Mouse (Mus musculus): ENCODE measurements around the gene Rasgef1c. TPM values are rescaled to one million over a fixed set of nuclear protein-coding genes. Genes with fewer than 3 reads are reported as not detected.

The Rasgef1c gene
- total and polyA plus RNA-seq, 3 experiments, result 0.42 to 0.57 (median 0.53) TPM

DNA sequence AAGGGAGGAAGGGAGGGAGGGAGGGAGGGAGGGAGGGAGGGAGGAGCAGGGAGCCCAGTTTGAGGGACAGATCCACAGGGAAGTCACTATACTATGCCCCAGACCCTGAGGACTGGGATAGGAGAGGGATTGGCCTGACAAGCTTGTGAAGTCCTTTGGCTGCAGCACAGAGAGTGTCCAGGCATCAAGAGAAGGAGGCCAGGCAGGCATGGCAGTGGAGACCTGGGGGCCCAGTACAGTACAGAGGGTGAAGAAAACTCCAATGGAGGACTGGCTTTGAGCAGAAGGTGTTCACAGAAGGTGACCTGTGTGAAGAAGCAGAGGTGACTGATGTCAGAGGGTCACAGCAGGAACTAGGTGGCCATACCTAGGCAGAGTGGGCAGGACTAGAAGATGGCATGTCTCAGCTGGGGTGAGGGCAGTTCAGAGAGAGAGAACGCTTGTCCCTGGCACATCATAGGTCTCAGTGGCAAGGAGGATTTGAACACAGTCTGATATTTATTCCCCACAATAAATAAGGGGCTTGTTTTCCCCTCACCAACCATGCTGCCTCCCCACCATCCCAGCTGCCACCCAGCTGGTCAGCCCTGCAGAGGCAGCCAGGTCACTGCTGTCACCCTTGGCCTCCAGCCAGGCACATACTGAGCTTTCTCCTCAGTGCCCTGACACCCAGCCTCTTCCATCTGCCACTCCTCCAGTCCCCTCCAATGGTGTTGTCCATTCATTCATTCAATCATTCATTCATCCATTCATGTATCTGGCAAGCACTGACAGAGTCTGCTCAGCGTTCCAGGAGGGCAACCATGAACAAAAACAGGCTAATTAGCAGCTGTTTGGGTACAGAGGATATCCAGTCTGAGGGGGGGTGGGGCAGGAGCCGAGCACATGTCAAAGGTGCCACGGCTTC is 36.9 kb downstream of the Rasgef1c start:
- H3K27me3 ChIP-seq (ENCODE audit: control insufficient read depth, insufficient read depth, low read length), result no peaks in the 10 kb centered on the region
- no peak overlapping the region for H3K9ac ChIP-seq (ENCODE audit: low read depth, low read length)
- no peak overlapping the region for H3K4me3 ChIP-seq
- TF ChIP-seq POLR2A (IDR thresholded peaks at IDR 0.05; ENCODE audit: insufficient read depth, low read depth, low read length) (no peak), CTCF (IDR thresholded peaks at IDR 0.05) (no peak), EP300 (IDR thresholded peaks at IDR 0.05; ENCODE audit: insufficient read depth, low read depth, low read length) (no peak)
- intact Hi-C loops (cut with DNase I), result no loop called here
- H3K36me3 ChIP-seq (ENCODE audit: control insufficient read depth, insufficient read depth, low read length), result no peaks in the 10 kb centered on the region
- peaks cover 2% of the 10 kb centered on the region for H3K4me1 ChIP-seq (ENCODE audit: control insufficient read depth, insufficient read depth, low read length)
- peak in 1 of 2 experiments; percentile 10 for DNase-seq
- H3K27ac ChIP-seq, result no peak overlapping the region
- 67% methylated on average over 4 of the region's 4 CpGs for WGBS
- no peaks in the 10 kb centered on the region for H3K79me2 ChIP-seq (replicated peaks; ENCODE audit: control insufficient read depth, insufficient read depth, low read length)

DNA sequence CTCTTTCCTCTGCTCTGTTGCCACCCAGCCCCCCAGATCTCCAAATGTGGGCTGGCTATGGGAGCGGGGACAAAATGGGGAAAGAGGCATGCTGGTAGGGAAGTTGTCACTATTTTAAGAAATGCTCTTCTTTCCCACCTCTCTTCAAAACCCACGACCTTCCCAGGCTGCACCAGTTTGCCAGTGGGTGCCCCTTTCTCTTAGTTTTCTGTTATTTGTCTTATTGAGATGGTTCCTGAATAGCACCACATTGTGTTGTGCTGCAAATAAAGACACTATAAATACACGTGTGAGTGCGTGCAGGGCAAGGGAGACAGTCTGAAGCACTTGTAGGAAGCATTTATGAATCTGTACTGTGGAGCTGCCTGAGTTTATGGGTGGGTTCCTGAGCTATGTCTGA is 41.2 kb downstream of the Rasgef1c start:
- 54% methylated on average over 4 of the region's 4 CpGs for WGBS
- DNase-seq, result no peak
- TF ChIP-seq POLR2A (IDR thresholded peaks at IDR 0.05; ENCODE audit: insufficient read depth, low read depth, low read length) (no peak), EP300 (IDR thresholded peaks at IDR 0.05; ENCODE audit: insufficient read depth, low read depth, low read length) (no peak), CTCF (IDR thresholded peaks at IDR 0.05) (no peak)

DNA sequence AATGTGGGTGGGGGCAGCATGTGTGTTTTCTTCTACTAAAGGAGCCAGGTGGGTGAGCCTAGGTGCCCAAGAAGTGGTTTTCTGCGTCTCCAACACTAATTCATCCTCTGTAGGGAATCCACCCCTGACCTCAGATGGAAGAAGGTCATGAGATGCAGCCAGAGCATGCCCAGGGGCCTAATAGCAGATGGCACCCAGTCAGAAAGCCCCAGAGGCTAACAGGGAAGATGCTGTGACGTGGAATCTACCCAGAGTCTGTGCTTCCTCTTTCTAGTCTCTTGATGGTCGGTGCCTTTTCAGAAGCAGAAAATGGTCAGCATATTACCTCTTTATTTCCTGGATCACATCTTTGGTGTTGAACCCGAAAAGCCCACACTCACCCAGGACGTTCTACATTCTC is 42.3 kb downstream of the Rasgef1c start:
- no peak overlapping the region for H3K9ac ChIP-seq (ENCODE audit: low read depth, low read length)
- no peak overlapping the region for H3K4me3 ChIP-seq
- no peak for DNase-seq
- WGBS, result 82% methylated on average over 5 of the region's 5 CpGs
- no peak overlapping the region for H3K27ac ChIP-seq
- no peaks in the 10 kb centered on the region for H3K79me2 ChIP-seq (replicated peaks; ENCODE audit: control insufficient read depth, insufficient read depth, low read length)
- H3K4me1 ChIP-seq (ENCODE audit: control insufficient read depth, insufficient read depth, low read length), result no peaks in the 10 kb centered on the region
- H3K27me3 ChIP-seq (ENCODE audit: control insufficient read depth, insufficient read depth, low read length), result no peaks in the 10 kb centered on the region
- intact Hi-C loops (cut with DNase I), result no loop called here
- TF ChIP-seq POLR2A (IDR thresholded peaks at IDR 0.05; ENCODE audit: insufficient read depth, low read depth, low read length) (no peak), EP300 (IDR thresholded peaks at IDR 0.05; ENCODE audit: insufficient read depth, low read depth, low read length) (no peak), CTCF (IDR thresholded peaks at IDR 0.05) (no peak)
- no peaks in the 10 kb centered on the region for H3K36me3 ChIP-seq (ENCODE audit: control insufficient read depth, insufficient read depth, low read length)

More for the DNA sequence above, 41.2 kb downstream of the Rasgef1c start:
- intact Hi-C loops (cut with DNase I), result no loop called here
- H3K9ac ChIP-seq (ENCODE audit: low read depth, low read length), result no peak overlapping the region
- H3K36me3 ChIP-seq (ENCODE audit: control insufficient read depth, insufficient read depth, low read length), result no peaks in the 10 kb centered on the region
- no peaks in the 10 kb centered on the region for H3K4me1 ChIP-seq (ENCODE audit: control insufficient read depth, insufficient read depth, low read length)
- H3K4me3 ChIP-seq, result no peak overlapping the region
- no peaks in the 10 kb centered on the region for H3K27me3 ChIP-seq (ENCODE audit: control insufficient read depth, insufficient read depth, low read length)
- no peaks in the 10 kb centered on the region for H3K79me2 ChIP-seq (replicated peaks; ENCODE audit: control insufficient read depth, insufficient read depth, low read length)
- H3K27ac ChIP-seq, result no peak overlapping the region

DNA sequence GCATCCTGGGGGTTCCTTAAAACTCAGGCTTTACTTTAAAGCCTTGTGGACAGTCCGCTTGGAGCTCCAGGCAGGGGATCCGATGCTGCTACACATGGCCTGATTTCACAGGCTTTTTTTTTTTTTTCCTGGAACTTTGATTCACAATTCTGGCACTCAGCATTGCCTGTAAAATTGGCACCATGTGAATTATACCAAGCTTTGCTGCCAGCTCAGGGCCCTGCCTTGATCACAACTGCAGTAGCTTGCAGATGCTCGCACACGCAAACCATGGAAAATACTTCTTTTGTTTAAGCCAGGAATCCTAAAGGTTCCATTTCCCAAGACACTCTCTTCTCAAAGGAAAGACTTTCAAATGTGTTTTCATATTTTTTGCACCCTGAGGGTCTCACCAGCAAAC is 44.1 kb downstream of the Rasgef1c start:
- DNase-seq, result no peak
- Histone ChIP-seq H3K27ac (no peak overlapping the region), H3K36me3 (ENCODE audit: control insufficient read depth, insufficient read depth, low read length) (no peaks in the 10 kb centered on the region), H3K4me1 (ENCODE audit: control insufficient read depth, insufficient read depth, low read length) (no peaks in the 10 kb centered on the region), H3K9ac (ENCODE audit: low read depth, low read length) (no peak overlapping the region), H3K27me3 (ENCODE audit: control insufficient read depth, insufficient read depth, low read length) (no peaks in the 10 kb centered on the region), H3K4me3 (no peak overlapping the region), H3K79me2 (replicated peaks; ENCODE audit: control insufficient read depth, insufficient read depth, low read length) (no peaks in the 10 kb centered on the region)
- 88% methylated on average over 4 of the region's 4 CpGs for WGBS
- TF ChIP-seq CTCF (IDR thresholded peaks at IDR 0.05) (no peak), POLR2A (IDR thresholded peaks at IDR 0.05; ENCODE audit: insufficient read depth, low read depth, low read length) (no peak), EP300 (IDR thresholded peaks at IDR 0.05; ENCODE audit: insufficient read depth, low read depth, low read length) (no peak)
- intact Hi-C loops (cut with DNase I), result no loop called here

DNA sequence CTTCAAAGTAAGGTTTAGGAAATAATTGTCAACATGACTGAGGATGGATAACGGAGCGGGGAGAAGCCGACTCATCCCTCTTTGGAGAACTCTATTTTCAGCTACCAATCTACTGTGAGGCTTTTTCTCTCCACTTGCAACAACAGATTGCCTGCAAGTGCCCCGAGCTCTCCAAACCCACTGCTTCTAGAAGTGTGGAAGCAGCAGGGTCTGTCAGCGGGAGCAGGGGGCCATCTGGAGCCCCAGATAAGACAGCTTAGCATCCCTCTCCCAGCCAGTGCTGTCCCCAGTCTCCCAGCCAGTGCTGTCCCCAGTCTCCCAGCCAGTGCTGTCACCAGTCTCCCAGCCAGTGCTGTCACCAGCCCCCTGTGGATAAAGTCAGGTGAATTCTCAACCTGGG is 48.2 kb downstream of the Rasgef1c start:
- Histone ChIP-seq H3K4me3 (no peak overlapping the region), H3K27ac (no peak overlapping the region), H3K79me2 (replicated peaks; ENCODE audit: control insufficient read depth, insufficient read depth, low read length) (no peaks in the 10 kb centered on the region), H3K27me3 (ENCODE audit: control insufficient read depth, insufficient read depth, low read length) (no peaks in the 10 kb centered on the region), H3K4me1 (ENCODE audit: control insufficient read depth, insufficient read depth, low read length) (no peaks in the 10 kb centered on the region; the same call in 1 of the 2 replicates), H3K36me3 (ENCODE audit: control insufficient read depth, insufficient read depth, low read length) (no peaks in the 10 kb centered on the region), H3K9ac (ENCODE audit: low read depth, low read length) (no peak overlapping the region)
- intact Hi-C loops (cut with DNase I), result no loop called here
- TF ChIP-seq POLR2A (IDR thresholded peaks at IDR 0.05; ENCODE audit: insufficient read depth, low read depth, low read length) (no peak), EP300 (IDR thresholded peaks at IDR 0.05; ENCODE audit: insufficient read depth, low read depth, low read length) (no peak), CTCF (IDR thresholded peaks at IDR 0.05) (no peak)
- WGBS, result 80% methylated on average over 5 of the region's 5 CpGs
- DNase-seq, result no peak

DNA sequence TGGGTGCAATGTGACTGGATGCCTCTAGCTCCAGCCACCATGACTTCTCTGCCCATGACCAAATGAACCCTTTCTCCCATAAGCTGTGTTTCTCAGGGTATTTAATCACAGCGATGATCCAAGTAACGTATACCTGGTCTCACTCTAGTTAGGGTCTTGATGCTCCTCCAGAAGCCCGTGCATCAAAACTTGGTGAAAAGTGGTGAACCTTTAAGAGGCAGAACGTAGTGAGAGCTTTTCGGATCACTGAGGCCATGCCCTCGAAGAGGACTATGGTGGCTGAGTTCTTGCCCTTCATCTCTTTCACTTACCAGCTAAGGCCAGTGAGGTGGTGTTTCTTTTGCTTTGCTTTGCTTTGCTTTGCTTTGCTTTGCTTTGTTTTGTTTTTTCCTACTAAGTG is 52.0 kb downstream of the Rasgef1c start:
- H3K27me3 ChIP-seq (ENCODE audit: control insufficient read depth, insufficient read depth, low read length), result no peaks in the 10 kb centered on the region
- WGBS, result 94% methylated on average over 6 of the region's 6 CpGs
- intact Hi-C loops (cut with DNase I), result no loop called here

More for the DNA sequence above, 52.0 kb downstream of the Rasgef1c start:
- H3K4me1 ChIP-seq (ENCODE audit: control insufficient read depth, insufficient read depth, low read length), result no peaks in the 10 kb centered on the region; the same call in 1 of the 2 replicates
- no peak overlapping the region for H3K4me3 ChIP-seq
- H3K27ac ChIP-seq, result no peak overlapping the region
- H3K36me3 ChIP-seq (ENCODE audit: control insufficient read depth, insufficient read depth, low read length), result no peaks in the 10 kb centered on the region
- no peak overlapping the region for H3K9ac ChIP-seq (ENCODE audit: low read depth, low read length)
- no peak for DNase-seq
- no peaks in the 10 kb centered on the region for H3K79me2 ChIP-seq (replicated peaks; ENCODE audit: control insufficient read depth, insufficient read depth, low read length)
- TF ChIP-seq CTCF (IDR thresholded peaks at IDR 0.05) (no peak), EP300 (IDR thresholded peaks at IDR 0.05; ENCODE audit: insufficient read depth, low read depth, low read length) (no peak), POLR2A (IDR thresholded peaks at IDR 0.05; ENCODE audit: insufficient read depth, low read depth, low read length) (no peak)
